Comparison of ENCODE assay signal across 9 mouse cellular contexts in genomic region chr3:86807750-86808467, GRCm38 (mm10).
A peak's percentile ranks its signal among the peaks of the same experiment; 100 is the strongest.
DNase-seq lines count a peak whose midpoint lies in the region; ATAC-seq and TF ChIP-seq lines count a peak whose summit lies in the region.
"Had no signal": no experiment of that assay in that cellular context is flagged by ENCODE, and none has a peak within 500 bp of the region (broad histone marks: within the 10 kb centered on the region; RNA-seq: fewer than 3 reads in every experiment).

No protein-coding gene starts in this region.

- no peaks in the 10 kb centered on the region for H3K79me2 ChIP-seq in liver, adult 2 months (ENCODE audit: control insufficient read depth, insufficient read depth, low read length)

- no peak for TF ChIP-seq POLR2A in bone marrow macrophage, adult 2 months (IDR thresholded peaks at IDR 0.05; ENCODE audit: borderline replicate concordance, low read depth, low read length)
- TF ChIP-seq POLR2A in liver, adult 2 months (IDR thresholded peaks at IDR 0.05; ENCODE audit: extremely low read depth, insufficient read depth, low read length): no peak
- TF ChIP-seq POLR2A in small intestine, adult 2 months (IDR thresholded peaks at IDR 0.05; ENCODE audit: low read depth, low read length): no peak

- H3K9me3 ChIP-seq in G1E (replicated peaks): no peaks in the 10 kb centered on the region
- H3K9me3 ChIP-seq: neural tube, embryonic 12.5 days had no signal

- H3K27ac ChIP-seq in bone marrow macrophage, adult 2 months (ENCODE audit: insufficient read depth, low read depth, low read length): no peak overlapping the region
- no peak overlapping the region for H3K27ac ChIP-seq in liver, adult 2 months (replicated peaks; ENCODE audit: insufficient read depth, low read depth, low read length)
- H3K27ac ChIP-seq in small intestine, adult 2 months (ENCODE audit: insufficient read depth, low read depth, low read length): no peak overlapping the region
- H3K27ac ChIP-seq: neural tube, embryonic 12.5 days had no signal

- peak; percentile 56 for DNase-seq in kidney, postnatal 10 days
- DNase-seq in kidney, adult 11 months: no peak
- no peak for DNase-seq in G1E (ENCODE audit: low spot score)
- peak; percentile 37 for DNase-seq in forelimb bud, embryonic 11.5 days (ENCODE audit: low read depth, low spot score)
- DNase-seq in liver, adult 2 months (ENCODE audit: extremely low read depth, low read depth, low spot score): no peak
- no peak for DNase-seq in ovary, adult 18-20 months (ENCODE audit: low spot score)

- peak; percentile 52; the same call in 1 of the 2 replicates for TF ChIP-seq CTCF in G1E (IDR thresholded peaks at IDR 0.05; ENCODE audit: low read depth, low read length)
- TF ChIP-seq CTCF in bone marrow macrophage, adult 2 months (IDR thresholded peaks at IDR 0.05; ENCODE audit: low read depth, low read length): peak; percentile 37; the same call in 1 of the 2 replicates
- TF ChIP-seq CTCF in liver, adult 2 months (IDR thresholded peaks at IDR 0.05; ENCODE audit: low read depth, low read length): peak; percentile 51
- TF ChIP-seq CTCF in small intestine, adult 2 months (IDR thresholded peaks at IDR 0.05; ENCODE audit: extremely low read depth, insufficient read length, insufficient replicate concordance, low read depth, low read length): peak; percentile 47; the same call in 1 of the 2 replicates

- H3K27me3 ChIP-seq in G1E (ENCODE audit: insufficient read depth, low read length): peaks cover 16% of the 10 kb centered on the region; the same call in 1 of the 2 replicates
- H3K27me3 ChIP-seq in liver, adult 2 months (ENCODE audit: control insufficient read depth, insufficient read depth, low read length): no peaks in the 10 kb centered on the region
- H3K27me3 ChIP-seq in small intestine, adult 2 months (ENCODE audit: control insufficient read depth, insufficient read depth, low read length): no peaks in the 10 kb centered on the region
- H3K27me3 ChIP-seq: neural tube, embryonic 12.5 days had no signal

- no peaks in the 10 kb centered on the region for H3K36me3 ChIP-seq in G1E (replicated peaks)
- no peaks in the 10 kb centered on the region for H3K36me3 ChIP-seq in liver, adult 2 months (ENCODE audit: control insufficient read depth, insufficient read depth, low read length)
- no peaks in the 10 kb centered on the region for H3K36me3 ChIP-seq in small intestine, adult 2 months (ENCODE audit: control insufficient read depth, insufficient read depth, low read length)

- H3K4me1 ChIP-seq in G1E (ENCODE audit: insufficient read depth, low read depth, low read length): peaks cover 3% of the 10 kb centered on the region
- H3K4me1 ChIP-seq in bone marrow macrophage, adult 2 months (ENCODE audit: control insufficient read depth, insufficient read depth, low read length): no peaks in the 10 kb centered on the region
- no peaks in the 10 kb centered on the region; the same call in 1 of the 2 replicates for H3K4me1 ChIP-seq in liver, adult 2 months (ENCODE audit: control insufficient read depth, insufficient read depth, low read length)
- peaks cover 3% of the 10 kb centered on the region; the same call in 1 of the 2 replicates for H3K4me1 ChIP-seq in small intestine, adult 2 months (ENCODE audit: control insufficient read depth, insufficient read depth, insufficient read length, low read length)
- H3K4me1 ChIP-seq: neural tube, embryonic 12.5 days had no signal

- WGBS in liver, adult 2 months: 82% methylated on average over 14 of the region's 14 CpGs
- WGBS in small intestine, adult 2 months: 73% methylated on average over 14 of the region's 14 CpGs

- no peak overlapping the region for H3K9ac ChIP-seq in liver, adult 2 months (ENCODE audit: low read depth, low read length)
- H3K9ac ChIP-seq: neural tube, embryonic 12.5 days had no signal

- H3K4me3 ChIP-seq in G1E (ENCODE audit: low read depth, low read length): no peak overlapping the region
- no peak overlapping the region for H3K4me3 ChIP-seq in bone marrow macrophage, adult 2 months (ENCODE audit: insufficient read depth, low read length)
- no peak overlapping the region for H3K4me3 ChIP-seq in liver, adult 2 months (ENCODE audit: insufficient read depth, low read depth, low read length)
- no peak overlapping the region for H3K4me3 ChIP-seq in small intestine, adult 2 months (ENCODE audit: low read depth, low read length)
- H3K4me3 ChIP-seq: neural tube, embryonic 12.5 days had no signal

- no peak for ATAC-seq in G1E (ENCODE audit: extremely low read depth, insufficient number of reproducible peaks, low FRiP score, poor library complexity, severe bottlenecking)

Comparison
In these comparisons a context has a peak if more than half of its experiments do, and no peak if none do; other contexts are left out.
1. DNase-seq: peak in kidney, postnatal 10 days (single experiment) and forelimb bud, embryonic 11.5 days (single experiment); none in kidney, adult 11 months (single experiment), G1E (single experiment), liver, adult 2 months (single experiment) and ovary, adult 18-20 months (single experiment).
2. Peak in every context shown above with its lines, with median percentiles within 50 percentile points of each other: CTCF ChIP-seq.